Mouse (Mus musculus) kidney, postnatal 0 days (tissue): ENCODE measurements at regions not wholly inside any gene's neighbourhood (a gene's known extent, or its start where the extent isn't known, plus 50 kb on each side); places are given as distances from the start of the nearest gene placed in this dataset.
A peak's percentile ranks its signal among the peaks of the same experiment; 100 is the strongest.

Source experiments
- ATAC-seq: fragments of 200-750 bp; cut with Nextera tagmentation; replicated peaks from 2 replicates; pipeline ENCODE4 v1.8.0; 2017; ENCODE audit warnings: low read depth, moderate number of reproducible peaks, moderate TSS enrichment, moderate library complexity; ENCODE audit not compliant: low FRiP score
- DNase-seq: peaks from one replicate; pipeline ENCODE4 v3.0.0-alpha.2; 2016; ENCODE audit warnings: low spot score
- H3K27ac ChIP-seq: fragments of 300-500 bp; sonication (generic); 2 replicates; pipeline ENCODE4 v1.5.1; 2014; ENCODE audit warnings: mild to moderate bottlenecking
- H3K27me3 ChIP-seq: fragments of 300-500 bp; sonication (generic); 2 replicates; pipeline ENCODE4 v1.6.1; 2014; ENCODE audit warnings: low read length, mixed read lengths; ENCODE audit not compliant: insufficient read depth
- H3K36me3 ChIP-seq: fragments of 300-500 bp; sonication (generic); 2 replicates; pipeline ENCODE4 v1.6.1; 2014; ENCODE audit warnings: low read length, mixed read lengths; ENCODE audit not compliant: insufficient read depth
- H3K4me1 ChIP-seq: fragments of 300-500 bp; sonication (generic); replicated peaks from 2 replicates; pipeline ENCODE4 v1.6.1; 2014; ENCODE audit warnings: antibody characterized with exemption, low read length, mixed read lengths; ENCODE audit not compliant: insufficient read depth
- H3K4me2 ChIP-seq: fragments of 300-500 bp; sonication (generic); 2 replicates; pipeline ENCODE4 v1.6.1; 2014; ENCODE audit warnings: mild to moderate bottlenecking, low read length, moderate library complexity, mixed read lengths
- H3K4me3 ChIP-seq: fragments of 300-500 bp; sonication (generic); replicated peaks from 2 replicates; pipeline ENCODE4 v1.5.1; 2014; ENCODE audit warnings: low read depth, low read length
- H3K9ac ChIP-seq: fragments of 300-500 bp; sonication (generic); 2 replicates; pipeline ENCODE4 v1.6.1; 2014; ENCODE audit warnings: low read depth, low read length
- H3K9me3 ChIP-seq: fragments of 300-500 bp; sonication (generic); replicated peaks from 2 replicates; pipeline ENCODE4 v1.6.1; 2016; ENCODE audit warnings: low read length, inconsistent platforms, mixed read lengths
- CTCF ChIP-seq: IDR thresholded peaks from 2 replicates; pipeline ENCODE4 v1.5.1; 2016; ENCODE audit warnings: antibody characterized with exemption, low read depth, mild to moderate bottlenecking, moderate library complexity
- WGBS: fragments of 180-500 bp; shearing (Covaris S2); extraction: QIAGEN DNeasy Blood & Tissue Kit; methylation state at CpG from one replicate; pipeline ENCODE4 v1.1.7; 2014; 5-methylcytosine and 5-hydroxymethylcytosine counted together

- H3K4me3 ChIP-seq = no peak overlapping the region
- H3K9me3 ChIP-seq = no peaks in the 10 kb centered on the region
- no peak overlapping the region for H3K4me2 ChIP-seq
- no peak overlapping the region for H3K9ac ChIP-seq
- TF ChIP-seq CTCF = no peak
- H3K27me3 ChIP-seq = no peaks in the 10 kb centered on the region
- no peak for ATAC-seq
- DNase-seq = no peak
- no peaks in the 10 kb centered on the region for H3K4me1 ChIP-seq
- no peaks in the 10 kb centered on the region for H3K36me3 ChIP-seq
- no peak overlapping the region for H3K27ac ChIP-seq
- 68% methylated on average over 11 of the region's 11 CpGs for WGBS
Measured at GRCm38 (mm10) chr8:15496248-15496647, 450.4 kb upstream of the BB014433 start.

- Histone ChIP-seq H3K4me3 (no peak overlapping the region), H3K36me3 (no peaks in the 10 kb centered on the region), H3K4me2 (no peak overlapping the region), H3K9ac (no peak overlapping the region), H3K27ac (no peak overlapping the region), H3K9me3 (no peaks in the 10 kb centered on the region), H3K27me3 (no peaks in the 10 kb centered on the region), H3K4me1 (no peaks in the 10 kb centered on the region)
- DNase-seq (no peak), ATAC-seq (no peak)
- TF ChIP-seq CTCF = no peak
- WGBS = 71% methylated on average over 4 of the region's 4 CpGs
Measured at GRCm38 (mm10) chr8:15490774-15491173, 444.9 kb upstream of the BB014433 start.

- no peak overlapping the region for H3K9ac ChIP-seq
- H3K27me3 ChIP-seq = no peaks in the 10 kb centered on the region
- no peak overlapping the region for H3K4me3 ChIP-seq
- WGBS = 57% methylated on average over 5 of the region's 5 CpGs
- no peak overlapping the region for H3K27ac ChIP-seq
- H3K9me3 ChIP-seq = no peaks in the 10 kb centered on the region
- no peak overlapping the region for H3K4me2 ChIP-seq
- DNase-seq (no peak), ATAC-seq (no peak)
- H3K36me3 ChIP-seq = no peaks in the 10 kb centered on the region
- no peaks in the 10 kb centered on the region for H3K4me1 ChIP-seq
- TF ChIP-seq CTCF = peak; percentile 43; the same call in 1 of the 2 replicates
Measured at GRCm38 (mm10) chr8:15487579-15487978, 441.7 kb upstream of the BB014433 start.

GRCm38 (mm10) chr8:15470561-15470960, 424.7 kb upstream of the BB014433 start:
- Histone ChIP-seq H3K4me2 (no peak overlapping the region), H3K27ac (no peak overlapping the region), H3K27me3 (no peaks in the 10 kb centered on the region), H3K36me3 (no peaks in the 10 kb centered on the region), H3K9me3 (no peaks in the 10 kb centered on the region), H3K4me1 (no peaks in the 10 kb centered on the region), H3K4me3 (no peak overlapping the region), H3K9ac (no peak overlapping the region)
- no peak for TF ChIP-seq CTCF
- ATAC-seq (no peak), DNase-seq (no peak)
- 87% methylated on average over 4 of the region's 4 CpGs for WGBS

- no peak overlapping the region for H3K9ac ChIP-seq
- TF ChIP-seq CTCF = no peak
- H3K27me3 ChIP-seq = no peaks in the 10 kb centered on the region
- no peak overlapping the region for H3K4me3 ChIP-seq
- no peaks in the 10 kb centered on the region for H3K4me1 ChIP-seq
- H3K36me3 ChIP-seq = no peaks in the 10 kb centered on the region
- H3K4me2 ChIP-seq = no peak overlapping the region
- WGBS = 32% methylated on average over 10 of the region's 10 CpGs
- DNase-seq (peak; percentile 47), ATAC-seq (peak; percentile 40; the same call in 1 of the 2 replicates)
- H3K9me3 ChIP-seq = no peaks in the 10 kb centered on the region
- H3K27ac ChIP-seq = no peak overlapping the region
Measured at GRCm38 (mm10) chr8:15468540-15469476, 422.9 kb upstream of the BB014433 start.

GRCm38 (mm10) chr8:15438546-15438945, 392.7 kb upstream of the BB014433 start:
- no peaks in the 10 kb centered on the region for H3K36me3 ChIP-seq
- ATAC-seq = no peak
- H3K27ac ChIP-seq = no peak overlapping the region
- no peaks in the 10 kb centered on the region for H3K27me3 ChIP-seq
- H3K4me3 ChIP-seq = no peak overlapping the region
- no peak for TF ChIP-seq CTCF
- no peaks in the 10 kb centered on the region for H3K4me1 ChIP-seq
- peak; percentile 79 for DNase-seq
- WGBS = 48% methylated on average over 5 of the region's 5 CpGs
- H3K9me3 ChIP-seq = no peaks in the 10 kb centered on the region
- H3K4me2 ChIP-seq = no peak overlapping the region
- H3K9ac ChIP-seq = no peak overlapping the region
